Mouse (Mus musculus) stomach, embryonic 15.5 days (tissue): ENCODE measurements around the gene Ano6. TPM values are rescaled to one million over a fixed set of nuclear protein-coding genes. Genes with fewer than 3 reads are reported as not detected.

Source experiments
- ATAC-seq: fragments of 200-750 bp; cut with Nextera tagmentation; 2 replicates; pipeline ENCODE4 v1.8.0; 2017; ENCODE audit warnings: low read depth, moderate number of reproducible peaks, moderate TSS enrichment; ENCODE audit not compliant: insufficient read depth, low FRiP score
- H3K27ac ChIP-seq: fragments of 300-500 bp; sonication (generic); 2 replicates; pipeline ENCODE4 v1.5.1; 2015; ENCODE audit warnings: mild to moderate bottlenecking, inconsistent platforms
- H3K27me3 ChIP-seq: fragments of 300-500 bp; sonication (generic); replicated peaks from 2 replicates; pipeline ENCODE4 v1.6.1; 2015; ENCODE audit warnings: inconsistent platforms
- H3K36me3 ChIP-seq: fragments of 300-500 bp; sonication (generic); 2 replicates; pipeline ENCODE4 v1.6.1; 2015; ENCODE audit warnings: inconsistent platforms
- H3K4me1 ChIP-seq: fragments of 300-500 bp; sonication (generic); 2 replicates; pipeline ENCODE4 v1.6.1; 2015; ENCODE audit warnings: inconsistent platforms
- H3K4me2 ChIP-seq: fragments of 300-500 bp; sonication (generic); 2 replicates; pipeline ENCODE4 v1.6.1; 2015; ENCODE audit warnings: mild to moderate bottlenecking, inconsistent platforms
- H3K4me3 ChIP-seq: fragments of 300-500 bp; sonication (generic); replicated peaks from 2 replicates; pipeline ENCODE4 v1.5.1; 2015; ENCODE audit warnings: inconsistent platforms
- H3K9ac ChIP-seq: fragments of 300-500 bp; sonication (generic); 2 replicates; pipeline ENCODE4 v1.6.1; 2015; ENCODE audit warnings: inconsistent platforms
- H3K9me3 ChIP-seq: fragments of 300-500 bp; sonication (generic); 2 replicates; pipeline ENCODE4 v1.6.1; 2016; ENCODE audit warnings: inconsistent platforms
- WGBS: fragments of 180-500 bp; shearing (Covaris S2); methylation state at CpG from one replicate; pipeline ENCODE4 v1.1.7; 2015; 5-methylcytosine and 5-hydroxymethylcytosine counted together
- polyA plus RNA-seq: library from polyadenylated mRNA; unstranded; fragments of >200 nt; fragmentation: Nextera tagmentation; extraction: Ambion mirVana; gene quantifications from 2 replicates; pipeline ENCODE4 v1.2.1, GENCODE M21; 2015

Ano6 gene
- polyA plus RNA-seq, 1 experiment from 2014 or later = 37.8 TPM

DNA sequence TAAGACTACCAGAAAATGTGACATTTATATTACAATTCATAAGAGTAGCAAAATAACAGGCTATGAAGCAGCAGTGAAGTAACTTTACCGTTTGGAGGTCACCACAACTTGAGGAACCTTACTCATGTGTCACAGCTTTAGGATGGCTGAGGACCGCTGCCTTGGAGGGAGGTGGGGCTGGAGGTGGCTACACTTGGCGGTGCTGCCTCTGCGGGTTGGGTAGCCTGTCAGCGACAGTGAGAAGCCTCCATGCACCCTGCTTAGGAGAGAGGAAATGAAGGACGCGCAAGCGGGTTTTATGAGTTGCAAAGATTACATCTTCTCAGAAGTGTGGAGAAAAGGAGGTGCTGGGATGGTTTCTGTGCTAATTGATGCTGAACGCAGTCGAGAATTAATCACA lies 102.3 kb downstream of the Ano6 start:
- WGBS = 72% methylated on average over 10 of the region's 10 CpGs
- Histone ChIP-seq H3K9ac (no peak overlapping the region), H3K36me3 (0 out of 2 replicates have a peak, but pooled peaks cover 11% of the 10 kb centered on the region), H3K27ac (no peak overlapping the region), H3K4me3 (no peak overlapping the region), H3K4me2 (no peak overlapping the region), H3K27me3 (no peaks in the 10 kb centered on the region), H3K4me1 (no peaks in the 10 kb centered on the region), H3K9me3 (no peaks in the 10 kb centered on the region)
- ATAC-seq = no peak

DNA sequence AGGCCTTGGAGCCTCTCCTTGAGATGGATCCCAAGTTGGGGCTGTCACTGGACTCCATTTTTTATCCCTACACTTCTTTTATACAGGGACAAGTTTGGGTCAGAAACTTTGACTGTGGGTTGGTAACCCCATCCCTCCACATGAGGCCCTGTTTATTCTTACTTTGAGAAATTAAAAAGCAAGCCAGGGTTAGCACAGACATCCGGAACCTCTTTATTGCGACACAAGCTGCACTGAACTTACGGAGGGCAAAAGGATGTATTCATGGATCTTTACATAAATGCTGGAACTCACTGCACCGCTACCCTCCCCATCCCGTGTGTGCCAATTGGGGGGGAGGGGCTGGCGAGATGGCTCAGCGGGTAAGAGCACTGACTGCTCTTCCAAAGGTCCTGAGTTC lies 105.1 kb downstream of the Ano6 start:
- no peak for ATAC-seq
- 91% methylated on average over 7 of the region's 7 CpGs for WGBS
- no peak overlapping the region for H3K27ac ChIP-seq

GRCm38 (mm10) chr15:95897653-95898052 lies 107.0 kb downstream of the Ano6 start:
- Histone ChIP-seq H3K9ac (no peak overlapping the region), H3K4me3 (no peak overlapping the region), H3K27me3 (no peaks in the 10 kb centered on the region), H3K36me3 (0 out of 2 replicates have a peak, but pooled peaks cover 5% of the 10 kb centered on the region), H3K9me3 (no peaks in the 10 kb centered on the region), H3K4me2 (no peak overlapping the region), H3K27ac (no peak overlapping the region), H3K4me1 (no peaks in the 10 kb centered on the region)
- WGBS = 58% methylated on average over 12 of the region's 12 CpGs
- no peak for ATAC-seq

More for the DNA sequence above, 105.1 kb downstream of the Ano6 start:
- Histone ChIP-seq H3K9ac (no peak overlapping the region), H3K9me3 (no peaks in the 10 kb centered on the region), H3K4me3 (no peak overlapping the region), H3K4me1 (no peaks in the 10 kb centered on the region), H3K4me2 (no peak overlapping the region), H3K36me3 (0 out of 2 replicates have a peak, but pooled peaks cover 5% of the 10 kb centered on the region), H3K27me3 (no peaks in the 10 kb centered on the region)

GRCm38 (mm10) chr15:95898438-95898837 lies 107.8 kb downstream of the Ano6 start:
- H3K27ac ChIP-seq = no peak overlapping the region
- no peaks in the 10 kb centered on the region for H3K27me3 ChIP-seq
- 0 out of 2 replicates have a peak, but pooled peaks cover 5% of the 10 kb centered on the region for H3K36me3 ChIP-seq
- no peaks in the 10 kb centered on the region for H3K9me3 ChIP-seq
- H3K4me1 ChIP-seq = no peaks in the 10 kb centered on the region
- H3K9ac ChIP-seq = no peak overlapping the region
- H3K4me3 ChIP-seq = no peak overlapping the region
- no peak for ATAC-seq
- WGBS = 97% methylated on average over 6 of the region's 6 CpGs
- no peak overlapping the region for H3K4me2 ChIP-seq

DNA sequence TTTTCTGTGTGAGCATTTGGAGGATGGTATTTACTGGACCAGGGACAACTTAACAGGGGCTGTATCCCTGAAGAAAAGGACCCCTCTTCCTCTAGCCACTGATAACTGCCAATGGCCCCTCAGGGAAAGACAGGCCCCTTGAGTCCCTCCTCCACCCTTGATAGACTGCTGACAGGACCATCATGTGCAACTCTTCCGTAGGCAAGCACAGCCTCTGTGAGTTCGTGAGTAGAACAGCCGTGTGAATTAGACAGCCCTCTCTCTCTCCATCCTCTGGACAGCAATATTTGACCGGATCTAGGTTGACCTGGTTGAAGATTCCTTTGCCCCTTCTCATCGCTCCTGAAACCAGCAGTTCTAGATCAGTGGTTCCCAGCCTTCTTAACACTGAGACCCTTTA lies 111.8 kb downstream of the Ano6 start:
- H3K9me3 ChIP-seq = no peaks in the 10 kb centered on the region
- H3K27ac ChIP-seq = no peak overlapping the region
- no peak overlapping the region for H3K4me3 ChIP-seq
- H3K27me3 ChIP-seq = no peaks in the 10 kb centered on the region
- H3K4me2 ChIP-seq = no peak overlapping the region
- no peak for ATAC-seq
- peaks cover 5% of the 10 kb centered on the region for H3K4me1 ChIP-seq
- no peak overlapping the region for H3K9ac ChIP-seq
- H3K36me3 ChIP-seq = no peaks in the 10 kb centered on the region
- 89% methylated on average over 5 of the region's 5 CpGs for WGBS

DNA sequence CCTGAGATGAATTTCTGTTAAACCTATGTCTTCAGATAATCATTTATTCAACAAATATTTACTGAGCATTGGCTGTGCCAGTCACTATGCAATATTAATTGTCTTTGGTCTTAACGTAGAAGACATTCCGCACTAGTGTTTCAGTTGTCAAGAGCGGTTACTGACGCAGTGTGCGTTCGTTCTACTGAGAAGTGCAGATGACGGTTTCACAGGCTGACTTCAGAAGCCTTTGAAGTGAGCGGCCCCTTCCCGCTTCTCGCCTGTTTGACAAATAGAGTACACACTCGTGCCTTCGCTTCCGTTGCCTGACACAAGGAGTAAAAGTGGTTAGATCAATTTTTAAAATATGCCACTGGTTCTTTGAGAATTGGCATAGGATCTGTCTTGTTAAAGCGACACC lies 113.6 kb downstream of the Ano6 start:
- Histone ChIP-seq H3K9me3 (no peaks in the 10 kb centered on the region), H3K4me2 (no peak overlapping the region), H3K27me3 (no peaks in the 10 kb centered on the region), H3K36me3 (no peaks in the 10 kb centered on the region), H3K9ac (no peak overlapping the region), H3K4me1 (peaks cover 5% of the 10 kb centered on the region), H3K27ac (no peak overlapping the region), H3K4me3 (no peak overlapping the region)
- ATAC-seq = no peak
- 47% methylated on average over 14 of the region's 14 CpGs for WGBS

- H3K9me3 ChIP-seq = no peaks in the 10 kb centered on the region
- 53% methylated on average over 7 of the region's 7 CpGs for WGBS
- ATAC-seq = peak; percentile 56; the same call in 1 of the 2 replicates
- no peaks in the 10 kb centered on the region for H3K27me3 ChIP-seq
- no peak overlapping the region for H3K4me2 ChIP-seq
- no peak overlapping the region for H3K4me3 ChIP-seq
- peaks cover 5% of the 10 kb centered on the region for H3K4me1 ChIP-seq
- peak overlapping the region; percentile 63; the same call in 1 of the 2 replicates for H3K27ac ChIP-seq
- H3K36me3 ChIP-seq = no peaks in the 10 kb centered on the region
- H3K9ac ChIP-seq = no peak overlapping the region
These were observed 115.5 kb downstream of the Ano6 start for GRCm38 (mm10) chr15:95906017-95906749.

GRCm38 (mm10) chr15:95906891-95907290 lies 116.2 kb downstream of the Ano6 start:
- H3K4me1 ChIP-seq = peaks cover 5% of the 10 kb centered on the region
- no peaks in the 10 kb centered on the region for H3K36me3 ChIP-seq
- no peaks in the 10 kb centered on the region for H3K27me3 ChIP-seq
- H3K9ac ChIP-seq = no peak overlapping the region
- H3K9me3 ChIP-seq = no peaks in the 10 kb centered on the region
- no peak for ATAC-seq
- H3K4me2 ChIP-seq = no peak overlapping the region
- WGBS = 77% methylated on average over 1 of the region's 1 CpGs
- peak overlapping the region; percentile 63 for H3K27ac ChIP-seq
- no peak overlapping the region for H3K4me3 ChIP-seq

- H3K9ac ChIP-seq = no peak overlapping the region
- WGBS = 59% methylated on average over 10 of the region's 10 CpGs
- no peak overlapping the region for H3K4me2 ChIP-seq
- H3K27ac ChIP-seq = no peak overlapping the region; the same call in 1 of the 2 replicates
- no peaks in the 10 kb centered on the region for H3K36me3 ChIP-seq
- ATAC-seq = no peak
- H3K9me3 ChIP-seq = no peaks in the 10 kb centered on the region
- no peaks in the 10 kb centered on the region for H3K27me3 ChIP-seq
- H3K4me1 ChIP-seq = peaks cover 5% of the 10 kb centered on the region
- no peak overlapping the region for H3K4me3 ChIP-seq
These were observed 116.7 kb downstream of the Ano6 start for GRCm38 (mm10) chr15:95907337-95907736.

- Histone ChIP-seq H3K27ac (no peak overlapping the region), H3K4me1 (peaks cover 5% of the 10 kb centered on the region)
- ATAC-seq = peak; percentile 67; the same call in 1 of the 2 replicates
These were observed 117.3 kb downstream of the Ano6 start for GRCm38 (mm10) chr15:95907909-95908308.

DNA sequence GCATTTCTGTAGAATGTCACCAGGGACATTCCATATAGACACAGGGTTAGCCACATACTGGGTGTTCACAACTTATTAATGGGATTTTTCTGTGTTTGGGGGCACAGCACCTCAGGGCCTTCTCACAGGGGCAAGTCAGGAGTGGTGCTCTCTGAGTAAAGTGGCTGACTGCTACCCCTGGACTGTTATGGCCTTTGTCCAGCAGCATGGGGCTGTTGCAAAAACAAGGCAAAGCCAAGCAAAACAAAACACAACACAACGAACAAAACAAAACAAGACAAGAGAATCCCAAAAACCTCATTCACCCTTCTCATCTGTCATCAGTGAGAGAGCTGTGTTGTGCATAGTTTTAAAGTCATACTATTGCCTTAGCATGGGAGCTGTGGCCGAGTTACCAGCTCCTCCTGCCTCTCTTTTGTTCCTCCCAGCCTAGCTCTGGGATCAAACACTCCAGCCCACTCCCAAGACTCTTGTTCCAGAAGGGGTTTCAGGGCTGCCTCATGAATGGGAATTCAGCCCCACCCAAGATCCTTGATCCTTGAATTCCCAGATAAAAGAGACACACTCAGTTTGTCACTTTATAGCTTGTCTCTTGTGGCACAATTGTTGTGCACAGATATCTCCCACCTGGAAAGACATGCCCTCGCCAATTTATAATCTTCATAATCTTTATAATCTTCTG lies 119.6 kb downstream of the Ano6 start:
- Histone ChIP-seq H3K4me2 (no peak overlapping the region), H3K9me3 (no peaks in the 10 kb centered on the region), H3K4me3 (no peak overlapping the region), H3K4me1 (peaks cover 5% of the 10 kb centered on the region), H3K36me3 (0 out of 2 replicates have a peak, but pooled peaks cover 2% of the 10 kb centered on the region), H3K27ac (no peak overlapping the region), H3K9ac (no peak overlapping the region), H3K27me3 (no peaks in the 10 kb centered on the region)
- 63% methylated on average over 3 of the region's 3 CpGs for WGBS
- ATAC-seq = no peak

More at GRCm38 (mm10) chr15:95907909-95908308, 117.3 kb downstream of the Ano6 start:
- H3K9me3 ChIP-seq = no peaks in the 10 kb centered on the region
- H3K36me3 ChIP-seq = no peaks in the 10 kb centered on the region
- no peaks in the 10 kb centered on the region for H3K27me3 ChIP-seq
- H3K4me2 ChIP-seq = no peak overlapping the region
- 93% methylated on average over 1 of the region's 1 CpGs for WGBS
- no peak overlapping the region for H3K9ac ChIP-seq
- no peak overlapping the region for H3K4me3 ChIP-seq

DNA sequence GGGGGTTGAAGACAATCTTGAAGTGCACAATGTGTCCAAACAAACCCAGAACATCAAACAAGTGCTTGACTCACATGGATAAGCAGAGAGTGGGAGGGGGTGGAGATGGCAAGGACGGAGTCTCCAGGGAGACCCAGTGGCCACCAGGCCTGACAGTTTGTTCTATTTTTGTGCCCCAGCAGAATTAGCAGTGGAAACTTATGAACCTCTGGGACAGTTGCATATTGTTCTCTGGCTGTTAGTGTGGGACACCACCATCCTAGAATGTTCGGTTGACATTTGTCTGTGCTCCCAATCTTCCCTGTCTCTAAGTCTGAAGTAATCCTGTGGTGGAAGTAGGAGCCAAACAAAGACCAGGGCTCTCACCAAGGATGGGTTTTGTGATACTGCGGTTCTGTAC lies 124.3 kb downstream of the Ano6 start:
- no peak overlapping the region for H3K27ac ChIP-seq
- H3K36me3 ChIP-seq = peaks cover 8% of the 10 kb centered on the region; the same call in 1 of the 2 replicates
- no peaks in the 10 kb centered on the region for H3K27me3 ChIP-seq
- no peaks in the 10 kb centered on the region for H3K4me1 ChIP-seq
- no peak overlapping the region for H3K4me3 ChIP-seq
- H3K9ac ChIP-seq = no peak overlapping the region
- WGBS = 79% methylated on average over 3 of the region's 3 CpGs
- H3K4me2 ChIP-seq = no peak overlapping the region
- H3K9me3 ChIP-seq = no peaks in the 10 kb centered on the region
- no peak for ATAC-seq
